Mouse (Mus musculus) liver, embryonic 15.5 days (tissue): ENCODE data around the gene Tmem37. TPM values are rescaled to one million over a fixed set of nuclear protein-coding genes. Genes with fewer than 3 reads are reported as not detected.

ENCODE experiments used
- ATAC-seq: fragments of 200-750 bp; cut with Nextera tagmentation; 2 replicates; pipeline ENCODE4 v1.8.0; 2017; ENCODE audit warnings: moderate number of reproducible peaks, mild to moderate bottlenecking, moderate library complexity; ENCODE audit not compliant: insufficient read depth
- H3K27ac ChIP-seq: fragments of 300-500 bp; sonication (generic); replicated peaks from 2 replicates; pipeline ENCODE4 v1.5.1; 2015; ENCODE audit warnings: mild to moderate bottlenecking, inconsistent platforms
- H3K27me3 ChIP-seq: fragments of 300-500 bp; sonication (generic); 2 replicates; pipeline ENCODE4 v1.6.1; 2015; ENCODE audit warnings: mild to moderate bottlenecking, inconsistent platforms
- H3K36me3 ChIP-seq: fragments of 300-500 bp; sonication (generic); replicated peaks from 2 replicates; pipeline ENCODE4 v1.6.1; 2015; ENCODE audit warnings: moderate library complexity, mild to moderate bottlenecking, inconsistent platforms
- H3K4me1 ChIP-seq: fragments of 300-500 bp; sonication (generic); replicated peaks from 2 replicates; pipeline ENCODE4 v1.6.1; 2015; ENCODE audit warnings: inconsistent platforms
- H3K4me2 ChIP-seq: fragments of 300-500 bp; sonication (generic); 2 replicates; pipeline ENCODE4 v1.6.1; 2015; ENCODE audit warnings: moderate library complexity, mild to moderate bottlenecking, inconsistent platforms
- H3K4me3 ChIP-seq: fragments of 300-500 bp; sonication (generic); replicated peaks from 2 replicates; pipeline ENCODE4 v1.5.1; 2015; ENCODE audit warnings: mild to moderate bottlenecking, inconsistent platforms
- H3K9ac ChIP-seq: fragments of 300-500 bp; sonication (generic); 2 replicates; pipeline ENCODE4 v1.6.1; 2015; ENCODE audit warnings: moderate library complexity, mild to moderate bottlenecking, inconsistent platforms
- H3K9me3 ChIP-seq: fragments of 300-500 bp; sonication (generic); replicated peaks from 2 replicates; pipeline ENCODE4 v1.6.1; 2016; ENCODE audit warnings: inconsistent platforms
- WGBS: fragments of 180-500 bp; shearing (Covaris S2); methylation state at CpG from one replicate; pipeline ENCODE4 v1.1.7; 2015; ENCODE audit warnings: mixed read lengths; ENCODE audit not compliant: insufficient replicate concordance; 5-methylcytosine and 5-hydroxymethylcytosine counted together
- polyA plus RNA-seq: library from polyadenylated mRNA; unstranded; fragments of >200 nt; fragmentation: Nextera tagmentation; extraction: Ambion mirVana; gene quantifications from 2 replicates; pipeline ENCODE4 v1.2.1, GENCODE M21; 2015

The Tmem37 gene
- polyA plus RNA-seq, 1 experiment from 2014 or later: 84.6 TPM

DNA sequence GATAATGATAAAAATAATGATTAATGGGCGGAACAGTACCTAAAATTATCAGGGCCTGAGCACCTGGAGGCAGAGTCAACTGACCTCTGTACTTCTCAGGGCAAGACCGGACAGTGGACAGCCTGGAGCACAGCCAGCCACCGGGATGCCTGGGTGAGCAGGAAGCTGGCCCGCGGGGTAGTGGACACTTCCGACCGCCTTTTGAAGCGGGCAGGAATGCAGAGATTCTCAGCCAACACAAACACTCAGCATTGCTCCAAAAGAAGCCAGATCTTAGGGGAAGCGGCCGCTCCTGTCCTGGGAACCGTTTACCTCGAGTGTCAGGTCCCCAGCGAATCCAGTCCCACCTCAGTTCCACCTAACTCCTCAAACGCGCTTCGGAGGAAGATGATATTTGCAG is 974 bp downstream of the Tmem37 start:
- Histone ChIP-seq H3K27me3 (peaks cover 29% of the 10 kb centered on the region), H3K36me3 (peaks cover under 1% of the 10 kb centered on the region; the same call in 1 of the 2 replicates), H3K9ac (no peak overlapping the region), H3K4me1 (peaks cover 8% of the 10 kb centered on the region), H3K9me3 (no peaks in the 10 kb centered on the region), H3K4me3 (peak overlapping the region; percentile 49), H3K27ac (peak overlapping the region; percentile 73), H3K4me2 (peak overlapping the region; percentile 58)
- 8% methylated on average over 16 of the region's 16 CpGs for WGBS
- peak; percentile 36; the same call in 1 of the 2 replicates for ATAC-seq

- no peak overlapping the region for H3K27ac ChIP-seq
- H3K4me3 ChIP-seq: no peak overlapping the region
- WGBS: 69% methylated on average over 4 of the region's 4 CpGs
- no peak for ATAC-seq
- H3K36me3 ChIP-seq: peaks cover 4% of the 10 kb centered on the region; the same call in 1 of the 2 replicates
- H3K4me1 ChIP-seq: peaks cover 8% of the 10 kb centered on the region
- no peak overlapping the region for H3K9ac ChIP-seq
- no peaks in the 10 kb centered on the region for H3K9me3 ChIP-seq
- H3K4me2 ChIP-seq: peak overlapping the region; percentile 58
- peaks cover 29% of the 10 kb centered on the region for H3K27me3 ChIP-seq
Measured at GRCm38 (mm10) chr1:120071133-120071532, 2.7 kb downstream of the Tmem37 start.

- H3K4me2 ChIP-seq: peak overlapping the region; percentile 32
- no peaks in the 10 kb centered on the region for H3K9me3 ChIP-seq
- peaks cover 27% of the 10 kb centered on the region for H3K27me3 ChIP-seq
- peaks cover 4% of the 10 kb centered on the region; the same call in 1 of the 2 replicates for H3K36me3 ChIP-seq
- no peak overlapping the region for H3K27ac ChIP-seq
- peaks cover 8% of the 10 kb centered on the region for H3K4me1 ChIP-seq
- no peak overlapping the region for H3K9ac ChIP-seq
- no peak overlapping the region for H3K4me3 ChIP-seq
- 54% methylated on average over 6 of the region's 6 CpGs for WGBS
- ATAC-seq: no peak
Measured at GRCm38 (mm10) chr1:120070168-120070567, 3.7 kb downstream of the Tmem37 start.

GRCm38 (mm10) chr1:120069120-120069519 is 4.8 kb downstream of the Tmem37 start:
- H3K36me3 ChIP-seq: peaks cover 4% of the 10 kb centered on the region; the same call in 1 of the 2 replicates
- no peak overlapping the region for H3K4me2 ChIP-seq
- H3K4me1 ChIP-seq: peaks cover 8% of the 10 kb centered on the region
- ATAC-seq: no peak
- 64% methylated on average over 5 of the region's 5 CpGs for WGBS
- no peaks in the 10 kb centered on the region for H3K9me3 ChIP-seq
- H3K9ac ChIP-seq: no peak overlapping the region
- H3K27me3 ChIP-seq: peaks cover 16% of the 10 kb centered on the region
- no peak overlapping the region for H3K4me3 ChIP-seq
- H3K27ac ChIP-seq: no peak overlapping the region

DNA sequence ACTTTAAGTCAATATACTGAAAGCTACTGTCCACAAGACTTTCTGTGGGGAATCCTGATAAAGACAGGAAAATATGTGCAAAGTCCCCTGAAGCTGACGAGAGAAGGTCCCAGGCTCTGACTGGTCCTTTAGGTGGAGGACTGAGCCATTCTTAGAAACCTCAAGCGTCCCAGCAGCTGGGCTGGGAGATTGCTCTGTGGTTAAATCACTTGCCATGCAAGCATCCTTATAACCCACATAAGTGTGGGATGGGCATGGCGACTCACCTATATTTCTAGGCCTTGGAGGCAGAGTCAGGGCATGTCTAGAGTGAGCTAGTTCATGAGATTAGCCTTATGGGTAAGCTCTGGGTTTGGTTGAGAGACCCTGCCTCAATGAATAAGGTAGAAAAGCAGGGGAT is 7.2 kb downstream of the Tmem37 start:
- H3K4me3 ChIP-seq: no peak overlapping the region
- peaks cover 14% of the 10 kb centered on the region for H3K4me1 ChIP-seq
- no peaks in the 10 kb centered on the region for H3K9me3 ChIP-seq
- H3K27me3 ChIP-seq: no peaks in the 10 kb centered on the region
- no peak overlapping the region for H3K9ac ChIP-seq
- 35% methylated on average over 3 of the region's 3 CpGs for WGBS
- no peak for ATAC-seq
- no peak overlapping the region for H3K4me2 ChIP-seq
- H3K27ac ChIP-seq: peak overlapping the region; percentile 39; the same call in 1 of the 2 replicates
- H3K36me3 ChIP-seq: peaks cover 4% of the 10 kb centered on the region; the same call in 1 of the 2 replicates

DNA sequence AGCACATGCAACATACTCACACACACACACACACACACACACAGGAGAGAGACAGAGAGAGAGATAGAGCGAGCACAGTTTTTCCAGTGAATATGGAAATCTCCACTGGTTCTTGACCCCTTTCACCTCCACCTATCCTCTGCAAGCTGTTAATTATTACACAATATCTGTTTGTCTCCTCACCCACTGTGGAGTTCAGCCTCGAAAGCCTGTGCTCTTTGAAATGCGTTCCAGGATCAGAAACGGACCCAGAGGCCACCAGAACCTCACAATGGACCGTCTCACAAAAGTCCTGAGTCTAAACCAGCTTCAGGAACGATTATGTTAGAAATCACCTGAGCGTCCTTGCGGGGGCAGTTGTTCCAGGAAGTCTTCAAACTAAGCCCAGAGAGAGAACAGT is 7.7 kb downstream of the Tmem37 start:
- Histone ChIP-seq H3K9ac (no peak overlapping the region), H3K9me3 (no peaks in the 10 kb centered on the region), H3K4me3 (no peak overlapping the region), H3K4me2 (no peak overlapping the region), H3K36me3 (peaks cover 4% of the 10 kb centered on the region; the same call in 1 of the 2 replicates), H3K27me3 (no peaks in the 10 kb centered on the region), H3K4me1 (peaks cover 14% of the 10 kb centered on the region), H3K27ac (peak overlapping the region; percentile 39)
- WGBS: 55% methylated on average over 8 of the region's 8 CpGs
- peak; percentile 43; the same call in 1 of the 2 replicates for ATAC-seq

DNA sequence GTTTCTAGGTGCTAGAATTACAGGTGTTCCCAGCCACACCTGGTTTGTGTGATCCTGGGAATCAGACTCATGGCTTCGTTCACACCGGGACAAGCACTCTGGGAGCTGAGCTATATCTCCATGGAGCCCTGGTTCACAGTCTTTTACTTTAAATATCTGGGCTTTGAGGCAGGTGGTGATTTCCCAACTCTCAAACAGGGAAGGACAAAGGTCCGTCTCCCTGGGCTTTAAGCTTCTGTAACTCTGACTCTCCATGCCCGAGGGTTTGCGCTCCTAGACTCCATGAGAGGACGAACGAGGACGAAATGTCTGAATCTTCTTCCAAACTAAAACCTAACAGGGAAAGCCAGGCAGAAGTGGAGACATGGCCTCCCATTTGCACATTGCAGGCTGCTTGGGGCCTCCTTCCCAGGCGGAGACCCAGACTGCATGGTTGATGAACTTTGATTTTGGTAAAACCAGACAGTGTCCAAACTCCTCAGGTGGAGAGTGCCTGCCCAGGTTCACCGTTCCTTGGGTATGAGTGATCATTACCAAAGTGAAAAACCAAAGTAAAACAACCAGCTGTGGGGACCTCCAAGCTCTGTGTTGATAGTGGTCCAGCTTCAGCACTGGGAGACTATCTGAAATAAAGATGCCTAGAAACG is 9.7 kb downstream of the Tmem37 start:
- peak overlapping the region; percentile 57 for H3K27ac ChIP-seq
- H3K9ac ChIP-seq: no peak overlapping the region
- 63% methylated on average over 11 of the region's 11 CpGs for WGBS
- H3K27me3 ChIP-seq: no peaks in the 10 kb centered on the region
- H3K9me3 ChIP-seq: no peaks in the 10 kb centered on the region
- ATAC-seq: peak; percentile 33; the same call in 1 of the 2 replicates
- H3K4me2 ChIP-seq: no peak overlapping the region; the same call in 1 of the 2 replicates
- peaks cover 13% of the 10 kb centered on the region for H3K4me1 ChIP-seq
- no peak overlapping the region for H3K4me3 ChIP-seq
- peaks cover 4% of the 10 kb centered on the region; the same call in 1 of the 2 replicates for H3K36me3 ChIP-seq

GRCm38 (mm10) chr1:120062231-120062630 is 11.6 kb downstream of the Tmem37 start:
- Histone ChIP-seq H3K36me3 (no peaks in the 10 kb centered on the region), H3K4me1 (peaks cover 10% of the 10 kb centered on the region; the same call in 1 of the 2 replicates), H3K27me3 (no peaks in the 10 kb centered on the region), H3K4me2 (no peak overlapping the region), H3K9me3 (no peaks in the 10 kb centered on the region), H3K27ac (no peak overlapping the region), H3K4me3 (no peak overlapping the region), H3K9ac (no peak overlapping the region)
- 64% methylated on average over 7 of the region's 7 CpGs for WGBS
- ATAC-seq: no peak

GRCm38 (mm10) chr1:120060687-120061086 is 13.2 kb downstream of the Tmem37 start:
- Histone ChIP-seq H3K27ac (no peak overlapping the region), H3K9ac (no peak overlapping the region), H3K4me3 (no peak overlapping the region), H3K36me3 (no peaks in the 10 kb centered on the region), H3K4me2 (no peak overlapping the region), H3K9me3 (no peaks in the 10 kb centered on the region), H3K4me1 (peaks cover 10% of the 10 kb centered on the region; the same call in 1 of the 2 replicates), H3K27me3 (no peaks in the 10 kb centered on the region)
- ATAC-seq: no peak
- 63% methylated on average over 5 of the region's 5 CpGs for WGBS

GRCm38 (mm10) chr1:120057674-120058430 is 16.0 kb downstream of the Tmem37 start:
- ATAC-seq: no peak
- no peak overlapping the region for H3K4me2 ChIP-seq
- H3K4me3 ChIP-seq: no peak overlapping the region
- H3K27me3 ChIP-seq: no peaks in the 10 kb centered on the region
- H3K9me3 ChIP-seq: no peaks in the 10 kb centered on the region
- H3K36me3 ChIP-seq: no peaks in the 10 kb centered on the region
- no peak overlapping the region for H3K9ac ChIP-seq
- H3K4me1 ChIP-seq: peaks cover 5% of the 10 kb centered on the region; the same call in 1 of the 2 replicates
- 64% methylated on average over 8 of the region's 8 CpGs for WGBS
- no peak overlapping the region for H3K27ac ChIP-seq

DNA sequence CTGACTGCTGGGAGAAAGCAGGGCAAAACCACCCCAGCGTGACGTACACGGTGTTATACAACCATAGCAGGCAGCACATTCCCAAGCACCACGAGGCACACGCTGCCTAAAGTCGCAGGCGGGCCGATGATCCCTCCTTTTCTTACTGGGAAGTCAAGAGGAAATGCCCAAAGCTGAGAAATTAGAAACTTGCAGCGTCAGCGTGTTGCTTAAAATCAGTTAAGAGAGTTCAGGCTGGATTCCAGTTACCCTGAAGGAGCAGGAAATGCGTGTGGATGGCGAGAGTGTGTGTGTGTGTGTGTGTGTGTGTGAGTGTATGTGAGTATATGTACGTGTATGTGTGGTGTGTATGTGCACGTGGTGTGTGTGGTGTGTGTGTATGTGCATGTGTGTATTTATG is 16.8 kb downstream of the Tmem37 start:
- H3K4me2 ChIP-seq: no peak overlapping the region
- 43% methylated on average over 14 of the region's 14 CpGs for WGBS
- H3K36me3 ChIP-seq: no peaks in the 10 kb centered on the region
- no peak overlapping the region for H3K27ac ChIP-seq
- H3K9ac ChIP-seq: no peak overlapping the region
- no peaks in the 10 kb centered on the region for H3K9me3 ChIP-seq
- ATAC-seq: no peak; the same call in 1 of the 2 replicates
- no peak overlapping the region for H3K4me3 ChIP-seq
- peaks cover 4% of the 10 kb centered on the region; the same call in 1 of the 2 replicates for H3K4me1 ChIP-seq
- no peaks in the 10 kb centered on the region for H3K27me3 ChIP-seq
